Mouse (Mus musculus) ES-Bruce4 (cell line): ENCODE measurements around the gene Zfyve9. TPM values are rescaled to one million over a fixed set of nuclear protein-coding genes. Genes with fewer than 3 reads are reported as not detected.
A peak's percentile ranks its signal among the peaks of the same experiment; 100 is the strongest.

Experiments
- H3K27ac ChIP-seq: 2 replicates; pipeline ENCODE4 v1.5.1; 2012; ENCODE audit warnings: low read length, inconsistent platforms; ENCODE audit not compliant: insufficient read depth
- H3K27me3 ChIP-seq: 2 replicates; pipeline ENCODE4 v1.6.1; 2012; ENCODE audit warnings: mild to moderate bottlenecking, low read length, inconsistent platforms; ENCODE audit not compliant: control insufficient read depth, poor library complexity, insufficient read depth, severe bottlenecking
- H3K36me3 ChIP-seq: 2 replicates; pipeline ENCODE4 v1.6.1; 2012; ENCODE audit warnings: inconsistent platforms, mild to moderate bottlenecking, low read length, moderate library complexity; ENCODE audit not compliant: control insufficient read depth, poor library complexity, insufficient read depth, severe bottlenecking
- H3K4me1 ChIP-seq: one replicate; pipeline ENCODE4 v1.8.1; 2011; ENCODE audit warnings: low read length; ENCODE audit not compliant: control insufficient read depth, insufficient read depth
- H3K4me3 ChIP-seq: 2 replicates; pipeline ENCODE4 v1.5.1; 2011; ENCODE audit warnings: low read depth, mild to moderate bottlenecking, low read length
- H3K9ac ChIP-seq: 2 replicates; pipeline ENCODE4 v1.6.1; 2012; ENCODE audit warnings: low read depth, mild to moderate bottlenecking, inconsistent platforms; ENCODE audit not compliant: poor library complexity, severe bottlenecking
- H3K9me3 ChIP-seq: replicated peaks from 2 replicates; pipeline ENCODE4 v1.6.1; 2012; ENCODE audit warnings: mild to moderate bottlenecking, low read length, inconsistent platforms; ENCODE audit not compliant: control insufficient read depth, poor library complexity, insufficient read depth, severe bottlenecking
- CTCF ChIP-seq: IDR thresholded peaks from one replicate; pipeline ENCODE4 v1.8.1; 2011; ENCODE audit warnings: low read depth, low read length
- EP300 ChIP-seq: IDR thresholded peaks from 2 replicates; pipeline ENCODE4 v1.6.1; 2011; ENCODE audit warnings: low read depth, low read length; ENCODE audit not compliant: insufficient read depth
- POLR2A ChIP-seq: IDR thresholded peaks from one replicate; pipeline ENCODE4 v1.8.1; 2011; ENCODE audit warnings: low read length; ENCODE audit not compliant: insufficient read depth
- polyA plus RNA-seq: library from polyadenylated mRNA; stranded (reverse); fragments of >200 nt; gene quantifications from 2 replicates; pipeline ENCODE4 v1.2.4, GENCODE M21; 2011; ENCODE audit warnings: low read depth; ENCODE audit not compliant: missing spikeins, insufficient read depth, insufficient read length

Gene Zfyve9
- 16.0 and 17.7 TPM in 2 replicates for polyA plus RNA-seq

DNA sequence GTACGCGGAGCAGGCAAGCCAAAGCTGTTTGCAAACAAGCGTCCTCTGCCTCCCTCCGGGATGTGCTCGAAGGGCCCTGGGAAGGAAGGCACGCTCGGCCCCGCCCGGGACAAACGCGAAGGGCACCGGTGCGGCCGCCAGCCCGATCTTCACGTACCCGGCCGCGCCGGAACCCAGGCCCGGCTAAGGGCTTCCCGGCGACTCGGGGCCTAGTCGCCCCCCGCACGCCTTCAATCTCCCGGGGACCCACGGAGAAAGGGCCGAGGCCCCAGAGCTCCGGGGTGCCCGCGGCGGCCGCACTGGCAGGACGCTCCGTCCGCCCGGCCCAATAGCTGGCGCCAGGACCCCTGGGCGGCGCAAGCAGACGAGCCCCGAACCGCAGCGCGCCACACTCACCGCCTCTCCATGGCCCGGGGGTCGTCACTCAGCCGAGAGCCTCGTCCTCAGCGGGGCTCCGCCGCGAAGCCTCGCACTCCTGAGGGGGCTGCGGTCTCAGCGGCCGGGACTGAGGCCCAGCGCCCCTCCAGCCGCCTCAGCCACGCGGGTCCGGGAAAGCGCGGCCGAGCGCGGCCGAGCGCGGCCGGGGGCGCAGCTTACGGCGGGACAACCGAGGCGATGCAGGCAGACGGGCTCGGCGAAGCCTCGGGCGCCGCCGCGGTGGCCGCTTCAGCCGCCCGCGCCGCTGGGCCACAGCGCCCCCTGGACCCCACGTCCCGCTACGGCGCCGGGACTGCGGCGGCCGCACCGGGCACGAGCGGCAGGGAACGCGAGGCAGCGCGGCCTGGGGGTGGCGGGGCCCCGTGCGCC is at the start of gene Zfyve9:
TSS of gene Zfyve9 (minus strand) at position 742 of the 807 bp plus-strand sequence.
- Histone ChIP-seq H3K27ac (no peak within 1 kb of the TSS), H3K27me3 (no peaks in the 10 kb centered on the region; the same call in 1 of the 2 replicates), H3K4me1 (no peaks in the 10 kb centered on the region), H3K36me3 (no peaks in the 10 kb centered on the region), H3K9me3 (no peaks in the 10 kb centered on the region), H3K9ac (peak within 1 kb of the TSS; percentile 93), H3K4me3 (peak within 1 kb of the TSS; percentile 80)
- TF ChIP-seq CTCF = peak; percentile 20
- TF ChIP-seq EP300 = no peak

- Histone ChIP-seq H3K9ac (no peak overlapping the region), H3K27ac (no peak overlapping the region), H3K4me3 (no peak overlapping the region), H3K36me3 (peaks cover 49% of the 10 kb centered on the region), H3K9me3 (no peaks in the 10 kb centered on the region), H3K4me1 (no peaks in the 10 kb centered on the region), H3K27me3 (no peaks in the 10 kb centered on the region)
- TF ChIP-seq CTCF (no peak), EP300 (no peak), POLR2A (no peak)
Measured at GRCm38 (mm10) chr4:108826643-108827042, 46.0 kb upstream of the Zfyve9 start.

- Histone ChIP-seq H3K36me3 (peaks cover 50% of the 10 kb centered on the region), H3K27me3 (no peaks in the 10 kb centered on the region), H3K4me1 (no peaks in the 10 kb centered on the region), H3K27ac (no peak overlapping the region), H3K4me3 (no peak overlapping the region), H3K9me3 (no peaks in the 10 kb centered on the region), H3K9ac (no peak overlapping the region)
- TF ChIP-seq EP300 = no peak
- TF ChIP-seq POLR2A = no peak
- TF ChIP-seq CTCF = no peak
Measured at GRCm38 (mm10) chr4:108826096-108826495, 45.5 kb upstream of the Zfyve9 start.

DNA sequence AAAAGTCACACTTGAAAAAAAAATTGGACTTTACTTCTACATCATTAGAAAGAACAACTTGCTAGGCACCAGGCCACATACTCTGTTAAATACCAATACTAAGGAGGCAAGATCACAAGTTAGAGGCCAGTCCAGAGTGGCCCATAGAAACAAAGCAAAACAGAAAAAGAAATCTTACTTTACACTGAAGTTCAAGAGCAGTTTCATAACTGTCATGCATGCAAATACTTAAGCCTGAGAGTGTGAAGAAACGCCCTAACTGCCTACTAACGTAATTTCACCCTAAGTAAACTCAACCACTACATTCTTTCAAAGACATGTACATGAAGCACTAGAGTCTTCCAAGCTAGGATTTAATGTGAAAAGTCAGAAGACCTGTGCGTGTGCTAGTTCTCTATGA is 45.1 kb upstream of the Zfyve9 start:
- no peaks in the 10 kb centered on the region for H3K27me3 ChIP-seq
- no peaks in the 10 kb centered on the region for H3K9me3 ChIP-seq
- H3K27ac ChIP-seq = no peak overlapping the region
- H3K9ac ChIP-seq = no peak overlapping the region
- H3K4me3 ChIP-seq = no peak overlapping the region
- no peaks in the 10 kb centered on the region for H3K4me1 ChIP-seq
- TF ChIP-seq POLR2A = no peak
- no peak for TF ChIP-seq EP300
- no peak for TF ChIP-seq CTCF
- H3K36me3 ChIP-seq = peaks cover 53% of the 10 kb centered on the region

- Histone ChIP-seq H3K9me3 (no peaks in the 10 kb centered on the region), H3K27ac (no peak overlapping the region), H3K27me3 (no peaks in the 10 kb centered on the region), H3K36me3 (no peaks in the 10 kb centered on the region), H3K9ac (no peak overlapping the region), H3K4me3 (no peak overlapping the region), H3K4me1 (no peaks in the 10 kb centered on the region)
- TF ChIP-seq POLR2A (no peak), CTCF (no peak), EP300 (no peak)
Measured at GRCm38 (mm10) chr4:108811550-108811949, 31.0 kb upstream of the Zfyve9 start.

- Histone ChIP-seq H3K9me3 (no peaks in the 10 kb centered on the region), H3K27ac (no peak overlapping the region), H3K9ac (no peak overlapping the region), H3K36me3 (no peaks in the 10 kb centered on the region), H3K27me3 (no peaks in the 10 kb centered on the region), H3K4me1 (no peaks in the 10 kb centered on the region), H3K4me3 (no peak overlapping the region)
- TF ChIP-seq EP300 (no peak), POLR2A (no peak), CTCF (no peak)
Measured at GRCm38 (mm10) chr4:108811142-108811541, 30.5 kb upstream of the Zfyve9 start.
